Mouse (Mus musculus) common myeloid progenitor, adult 5-6 weeks (primary cell): ENCODE results near the gene Tor2a. TPM values are rescaled to one million over a fixed set of nuclear protein-coding genes. Genes with fewer than 3 reads are reported as not detected.

Source experiments
- ATAC-seq: replicated peaks from 2 replicates; pipeline ENCODE4 v1.8.0; 2016; ENCODE audit warnings: low read depth, mild to moderate bottlenecking, moderate TSS enrichment, inconsistent platforms; ENCODE audit not compliant: poor library complexity, severe bottlenecking
- total RNA-seq: library from RNA; stranded (forward); fragments of 200-1000, 187-1606 nt; gene quantifications from 2 replicates; pipeline ENCODE4 v1.2.3, GENCODE M21; 2017

Tor2a gene
- total RNA-seq, 1 experiment from 2014 or later, result 19.9 TPM

GRCm38 (mm10) chr2:32727435-32727834 is 29.6 kb upstream of the Tor2a start:
- peak; percentile 100 for ATAC-seq

GRCm38 (mm10) chr2:32728463-32728862 is 28.6 kb upstream of the Tor2a start:
- ATAC-seq, result no peak

- ATAC-seq, result no peak
Measured at GRCm38 (mm10) chr2:32729547-32729946, 27.5 kb upstream of the Tor2a start.

- ATAC-seq, result no peak
Measured at GRCm38 (mm10) chr2:32730854-32731253, 26.2 kb upstream of the Tor2a start.

- no peak for ATAC-seq
Measured at GRCm38 (mm10) chr2:32731911-32732310, 25.1 kb upstream of the Tor2a start.

- no peak for ATAC-seq
Measured at GRCm38 (mm10) chr2:32732695-32733094, 24.3 kb upstream of the Tor2a start.

- no peak for ATAC-seq
Measured at GRCm38 (mm10) chr2:32734480-32734879, 22.6 kb upstream of the Tor2a start.

GRCm38 (mm10) chr2:32734933-32735332 is 22.1 kb upstream of the Tor2a start:
- no peak for ATAC-seq

- peak; percentile 36 for ATAC-seq
Measured at GRCm38 (mm10) chr2:32736306-32736829, 20.7 kb upstream of the Tor2a start.

- ATAC-seq, result no peak
Measured at GRCm38 (mm10) chr2:32737008-32737407, 20.0 kb upstream of the Tor2a start.

GRCm38 (mm10) chr2:32739311-32739710 is 17.7 kb upstream of the Tor2a start:
- no peak for ATAC-seq

- no peak for ATAC-seq
Measured at GRCm38 (mm10) chr2:32740916-32741272, 16.1 kb upstream of the Tor2a start, which contains the start of gene 6330409D20Rik. 6330409D20Rik (minus strand) TSS chr2:32741016.

- no peak for ATAC-seq
Measured at GRCm38 (mm10) chr2:32741273-32742172, 15.5 kb upstream of the Tor2a start.

GRCm38 (mm10) chr2:32742173-32742531 is 14.9 kb upstream of the Tor2a start:
- no peak for ATAC-seq

GRCm38 (mm10) chr2:32744272-32744982 is 12.6 kb upstream of the Tor2a start:
- ATAC-seq, result peak; percentile 54; the same call in 1 of the 2 replicates

GRCm38 (mm10) chr2:32749082-32749481 is 8.0 kb upstream of the Tor2a start:
- no peak for ATAC-seq

GRCm38 (mm10) chr2:32750199-32750598 is 6.8 kb upstream of the Tor2a start:
- no peak for ATAC-seq

- no peak for ATAC-seq
Measured at GRCm38 (mm10) chr2:32750887-32751664, 6.0 kb upstream of the Tor2a start.

GRCm38 (mm10) chr2:32751665-32752033 is 5.4 kb upstream of the Tor2a start:
- no peak for ATAC-seq

- no peak for ATAC-seq
Measured at GRCm38 (mm10) chr2:32752181-32752580, 4.9 kb upstream of the Tor2a start.
